Mouse (Mus musculus) kidney, adult 11 months (tissue): ENCODE data around the gene Krt5.
"Not testable (repeated sequence)": the region's sequence is repeated elsewhere in the genome, so short reads cannot be mapped to it uniquely, and the experiment has no call there.

ENCODE experiments used
- DNase-seq: peaks from one replicate; pipeline ENCODE4 v3.0.0; 2022

Gene Krt5

GRCm38 (mm10) chr15:101712720-101713119 is at the start of gene Krt5:
TSS of gene Krt5 (minus strand) at chr15:101712898.
- DNase-seq: no peak

GRCm38 (mm10) chr15:101742711-101743110 is 30.0 kb upstream of the Krt5 start, which contains the start of gene Krt71:
TSS of gene Krt71 (minus strand) at chr15:101743109.
- no peak for DNase-seq

- no peak for DNase-seq
Measured at GRCm38 (mm10) chr15:101737786-101738185, 25.1 kb upstream of the Krt5 start.

- no peak for DNase-seq
Measured at GRCm38 (mm10) chr15:101730653-101731052, 18.0 kb upstream of the Krt5 start.

- no peak for DNase-seq
Measured at GRCm38 (mm10) chr15:101724686-101725085, 12.0 kb upstream of the Krt5 start.

GRCm38 (mm10) chr15:101715831-101716230 is 3.1 kb upstream of the Krt5 start:
- no peak for DNase-seq

- no peak for DNase-seq
Measured at GRCm38 (mm10) chr15:101714356-101714755, 1.7 kb upstream of the Krt5 start.

- no peak for DNase-seq
Measured at GRCm38 (mm10) chr15:101713731-101714130, 1.0 kb upstream of the Krt5 start.

- no peak for DNase-seq
Measured at GRCm38 (mm10) chr15:101708683-101709082, 4.0 kb downstream of the Krt5 start.

- no peak for DNase-seq
Measured at GRCm38 (mm10) chr15:101707454-101707853, 5.2 kb downstream of the Krt5 start.

- no peak for DNase-seq
Measured at GRCm38 (mm10) chr15:101704066-101704465, 8.6 kb downstream of the Krt5 start.

- no peak for DNase-seq
Measured at GRCm38 (mm10) chr15:101702380-101702779, 10.3 kb downstream of the Krt5 start.

- DNase-seq: no peak
Measured at GRCm38 (mm10) chr15:101699866-101700265, 12.8 kb downstream of the Krt5 start.

GRCm38 (mm10) chr15:101699192-101699591 is 13.5 kb downstream of the Krt5 start:
- no peak for DNase-seq

GRCm38 (mm10) chr15:101697326-101698188 is 15.1 kb downstream of the Krt5 start:
- DNase-seq: no peak

- DNase-seq: no peak
Measured at GRCm38 (mm10) chr15:101694207-101694606, 18.5 kb downstream of the Krt5 start, which contains the start of gene Krt6a. TSS of gene Krt6a (minus strand) at chr15:101694307.

- not testable (repeated sequence) for DNase-seq
Measured at GRCm38 (mm10) chr15:101690460-101690859, 22.2 kb downstream of the Krt5 start.

- no peak for DNase-seq
Measured at GRCm38 (mm10) chr15:101688161-101688560, 24.5 kb downstream of the Krt5 start.

GRCm38 (mm10) chr15:101680187-101680586 is 32.5 kb downstream of the Krt5 start, which contains the start of gene Krt6b:
TSS of gene Krt6b (minus strand) at chr15:101680287.
- DNase-seq: no peak

- DNase-seq: no peak
Measured at GRCm38 (mm10) chr15:101675978-101676377, 36.7 kb downstream of the Krt5 start.
